Comparison of ENCODE assay signal across 13 mouse cellular contexts in the genomic region with DNA sequence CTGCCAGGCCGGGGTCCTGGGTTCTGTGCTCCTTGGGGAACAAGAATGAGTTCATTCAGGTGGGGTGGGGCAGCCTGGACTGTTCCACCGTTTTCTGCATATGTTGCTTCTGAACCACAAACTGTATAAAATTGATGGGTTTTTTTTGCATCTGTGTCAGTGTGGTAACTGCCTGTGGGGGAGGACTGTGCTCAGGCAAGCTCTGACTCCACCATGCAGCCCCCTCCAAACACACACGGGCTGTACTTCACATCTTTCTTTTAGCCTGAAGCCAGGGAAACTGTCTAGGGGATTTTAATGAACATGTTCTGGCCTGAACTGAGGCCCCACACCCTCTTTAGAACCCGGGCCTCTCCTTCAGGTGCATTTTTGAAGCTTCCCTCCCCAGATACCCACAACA. TPM values are rescaled to one million over a fixed set of nuclear protein-coding genes. Genes with fewer than 3 reads are reported as not detected.
A peak's percentile ranks its signal among the peaks of the same experiment; 100 is the strongest.
DNase-seq lines count a peak whose midpoint lies in the region; ATAC-seq and TF ChIP-seq lines count a peak whose summit lies in the region.
"Had no signal": no experiment of that assay in that cellular context is flagged by ENCODE, and none has a peak within 500 bp of the region (broad histone marks: within the 10 kb centered on the region; RNA-seq: fewer than 3 reads in every experiment).

No protein-coding gene starts in this region.

- no peak overlapping the region for H3K4me2 ChIP-seq in heart, embryonic 12.5 days
- H3K4me2 ChIP-seq in lung, postnatal 0 days (replicated peaks; ENCODE audit: low read depth, low read length) = no peak overlapping the region
- H3K4me2 ChIP-seq in intestine, embryonic 15.5 days (replicated peaks) = no peak overlapping the region
- H3K4me2 ChIP-seq in stomach, postnatal 0 days (replicated peaks; ENCODE audit: low read depth) = no peak overlapping the region
- H3K4me2 ChIP-seq: limb, embryonic 12.5 days had no signal

- ATAC-seq in heart, embryonic 12.5 days (ENCODE audit: insufficient number of reproducible peaks, low FRiP score) = no peak
- no peak for ATAC-seq in lung, postnatal 0 days
- ATAC-seq in intestine, embryonic 15.5 days = no peak
- no peak for ATAC-seq in stomach, postnatal 0 days (ENCODE audit: low FRiP score, low TSS enrichment)

- TF ChIP-seq EP300 in lung, postnatal 0 days (IDR thresholded peaks at IDR 0.05) = no peak
- TF ChIP-seq EP300 in stomach, postnatal 0 days (optimal IDR thresholded peaks at IDR 0.05) = no peak

- TF ChIP-seq CTCF in lung, postnatal 0 days (IDR thresholded peaks at IDR 0.05) = no peak
- TF ChIP-seq CTCF in stomach, postnatal 0 days (IDR thresholded peaks at IDR 0.05; ENCODE audit: low read depth) = no peak

- 71% methylated on average over 4 of the region's 4 CpGs for WGBS in heart, embryonic 12.5 days
- WGBS in lung, postnatal 0 days = 53% methylated on average over 4 of the region's 4 CpGs
- WGBS in intestine, embryonic 15.5 days = 58% methylated on average over 4 of the region's 4 CpGs
- WGBS in stomach, postnatal 0 days = 54% methylated on average over 4 of the region's 4 CpGs

- intact Hi-C loops in heart, postnatal 14 days (cut with DNase I) = loop anchor here (1.0 kb wide), 1 partner anchor 10 kb away; no protein-coding TSS in a partner anchor

- H3K36me3 ChIP-seq in heart, embryonic 12.5 days = peaks cover 42% of the 10 kb centered on the region
- peaks cover 17% of the 10 kb centered on the region for H3K36me3 ChIP-seq in lung, postnatal 0 days (ENCODE audit: insufficient read depth, low read length)
- peaks cover 18% of the 10 kb centered on the region for H3K36me3 ChIP-seq in intestine, embryonic 15.5 days
- H3K36me3 ChIP-seq in stomach, postnatal 0 days (ENCODE audit: control insufficient read depth, insufficient read depth, low read length) = peaks cover 6% of the 10 kb centered on the region; the same call in 1 of the 2 replicates

- peaks cover 43% of the 10 kb centered on the region for H3K4me1 ChIP-seq in heart, embryonic 12.5 days (replicated peaks)
- H3K4me1 ChIP-seq in lung, postnatal 0 days (ENCODE audit: insufficient read depth, low read depth, low read length) = peaks cover 17% of the 10 kb centered on the region
- H3K4me1 ChIP-seq in intestine, embryonic 15.5 days (replicated peaks) = peaks cover 50% of the 10 kb centered on the region
- H3K4me1 ChIP-seq in stomach, postnatal 0 days (replicated peaks; ENCODE audit: control insufficient read depth, insufficient read depth) = no peaks in the 10 kb centered on the region; the same call in 1 of the 2 replicates

- 0 out of 2 replicates have a peak overlapping the region, but pooled peaks have one; percentile 17 for H3K9ac ChIP-seq in heart, embryonic 12.5 days
- no peak overlapping the region for H3K9ac ChIP-seq in lung, postnatal 0 days (replicated peaks; ENCODE audit: low read depth)
- H3K9ac ChIP-seq in intestine, embryonic 15.5 days = peak overlapping the region; percentile 9; the same call in 1 of the 2 replicates
- no peak overlapping the region; the same call in 1 of the 2 replicates for H3K9ac ChIP-seq in stomach, postnatal 0 days (ENCODE audit: low read length)
- H3K9ac ChIP-seq: limb, embryonic 12.5 days had no signal

- H3K9me3 ChIP-seq in heart, embryonic 12.5 days (replicated peaks) = no peaks in the 10 kb centered on the region
- H3K9me3 ChIP-seq in lung, postnatal 0 days (ENCODE audit: low read length) = no peaks in the 10 kb centered on the region
- H3K9me3 ChIP-seq in intestine, embryonic 15.5 days = no peaks in the 10 kb centered on the region
- no peaks in the 10 kb centered on the region for H3K9me3 ChIP-seq in stomach, postnatal 0 days (ENCODE audit: control insufficient read depth, low read length)
- H3K9me3 ChIP-seq: heart, embryonic 10.5 days; limb, embryonic 12.5 days had no signal

- no peak overlapping the region for H3K27ac ChIP-seq in heart, embryonic 12.5 days (ENCODE audit: poor library complexity, severe bottlenecking)
- peak overlapping the region; percentile 93 for H3K27ac ChIP-seq in lung, postnatal 0 days (ENCODE audit: low read length)
- peak overlapping the region; percentile 88; the same call in 1 of the 2 replicates for H3K27ac ChIP-seq in intestine, embryonic 15.5 days
- H3K27ac ChIP-seq in stomach, postnatal 0 days (replicated peaks) = peak overlapping the region; percentile 81
- H3K27ac ChIP-seq: forebrain, embryonic 10.5 days; heart, embryonic 10.5 days; hindbrain, embryonic 14.5 days; limb, embryonic 12.5 days had no signal

- no peak for DNase-seq in heart, postnatal 14 days
- DNase-seq in lung, postnatal 0 days (ENCODE audit: low spot score) = no peak
- DNase-seq in lung, adult 18-20 months = no peak
- no peak for DNase-seq in stomach, postnatal 0 days (ENCODE audit: low spot score)
- DNase-seq in urinary bladder, postnatal 36 days (ENCODE audit: low spot score in 2 of 2) = no peak
- DNase-seq in gastrocnemius, adult 8-10 months (ENCODE audit: low spot score in 2 of 2) = no peak
- DNase-seq: cerebellum, adult 2 months had no signal

- peaks cover 11% of the 10 kb centered on the region; the same call in 1 of the 2 replicates for H3K27me3 ChIP-seq in heart, embryonic 12.5 days (replicated peaks)
- H3K27me3 ChIP-seq in lung, postnatal 0 days (replicated peaks; ENCODE audit: insufficient read depth, low read length) = no peaks in the 10 kb centered on the region
- H3K27me3 ChIP-seq in intestine, embryonic 15.5 days (replicated peaks) = no peaks in the 10 kb centered on the region
- no peaks in the 10 kb centered on the region for H3K27me3 ChIP-seq in stomach, postnatal 0 days (ENCODE audit: control insufficient read depth, insufficient read depth, low read length)

- no peak overlapping the region for H3K4me3 ChIP-seq in heart, embryonic 12.5 days
- no peak overlapping the region for H3K4me3 ChIP-seq in lung, postnatal 0 days (ENCODE audit: low read depth, low read length)
- no peak overlapping the region for H3K4me3 ChIP-seq in intestine, embryonic 15.5 days (replicated peaks)
- no peak overlapping the region for H3K4me3 ChIP-seq in stomach, postnatal 0 days (ENCODE audit: low read depth, low read length)
- H3K4me3 ChIP-seq: forebrain, embryonic 10.5 days; limb, embryonic 12.5 days had no signal

RNA-seq across cellular contexts. Expression of a gene that starts 8.6 kb away (rescaled TPM):
- 6.6 and 7.3 TPM in 2 replicates for polyA plus RNA-seq in heart, embryonic 12.5 days (2016; fragmentation: Nextera tagmentation; extraction: Ambion mirVana)
- 10 to 100 TPM; 12.9 to 14.0 TPM for total RNA-seq in heart, postnatal 14 days (2021)
- 8.2 and 8.6 TPM in 2 replicates for polyA plus RNA-seq in lung, postnatal 0 days (2015; fragmentation: Nextera tagmentation; extraction: Ambion mirVana)
- polyA plus RNA-seq in intestine, embryonic 15.5 days (2015; fragmentation: Nextera tagmentation; extraction: Ambion mirVana) = 3.9 and 4.8 TPM in 2 replicates
- 2.0 TPM in 2 replicates for polyA plus RNA-seq in stomach, postnatal 0 days (2015; fragmentation: Nextera tagmentation; extraction: Ambion mirVana)
- total RNA-seq in gastrocnemius, adult 8-10 months (2022) = 1 to 10 TPM; 3.0 to 5.4 (median 4.4) TPM

RNA-seq across cellular contexts. Expression of a gene that starts 21.5 kb away (rescaled TPM):
- polyA plus RNA-seq in heart, embryonic 12.5 days (2016; fragmentation: Nextera tagmentation; extraction: Ambion mirVana) = 14.4 and 17.4 TPM in 2 replicates
- 10 to 100 TPM; 14.0 to 63.1 TPM for total RNA-seq in heart, postnatal 14 days (2021)
- polyA plus RNA-seq in lung, postnatal 0 days (2015; fragmentation: Nextera tagmentation; extraction: Ambion mirVana) = 7.8 and 11.8 TPM in 2 replicates
- 7.9 and 8.9 TPM in 2 replicates for polyA plus RNA-seq in intestine, embryonic 15.5 days (2015; fragmentation: Nextera tagmentation; extraction: Ambion mirVana)
- 9.4 and 17.1 TPM in 2 replicates for polyA plus RNA-seq in stomach, postnatal 0 days (2015; fragmentation: Nextera tagmentation; extraction: Ambion mirVana)
- 100 to 1,000 TPM; 114 to 232 (median 117) TPM for total RNA-seq in gastrocnemius, adult 8-10 months (2022)

RNA-seq across cellular contexts. Expression of a gene that starts 51.5 kb away (rescaled TPM):
- polyA plus RNA-seq in heart, embryonic 12.5 days (2016; fragmentation: Nextera tagmentation; extraction: Ambion mirVana) = 46.6 and 49.7 TPM in 2 replicates
- total RNA-seq in heart, postnatal 14 days (2021) = 10 to 100 TPM; 24.7 to 25.5 TPM
- 73.1 and 74.2 TPM in 2 replicates for polyA plus RNA-seq in lung, postnatal 0 days (2015; fragmentation: Nextera tagmentation; extraction: Ambion mirVana)
- polyA plus RNA-seq in intestine, embryonic 15.5 days (2015; fragmentation: Nextera tagmentation; extraction: Ambion mirVana) = 61.1 and 62.0 TPM in 2 replicates
- polyA plus RNA-seq in stomach, postnatal 0 days (2015; fragmentation: Nextera tagmentation; extraction: Ambion mirVana) = 49.3 and 50.4 TPM in 2 replicates
- 10 to 100 TPM; 28.6 to 35.4 (median 31.8) TPM for total RNA-seq in gastrocnemius, adult 8-10 months (2022)

RNA-seq across cellular contexts. Expression of a gene that starts 58.7 kb away (rescaled TPM):
- polyA plus RNA-seq in heart, embryonic 12.5 days (2016; fragmentation: Nextera tagmentation; extraction: Ambion mirVana) = 6.8 TPM in 2 replicates
- 10 to 100 TPM; 14.5 to 14.7 TPM for total RNA-seq in heart, postnatal 14 days (2021)
- 6.6 and 7.4 TPM in 2 replicates for polyA plus RNA-seq in lung, postnatal 0 days (2015; fragmentation: Nextera tagmentation; extraction: Ambion mirVana)
- 9.1 and 9.3 TPM in 2 replicates for polyA plus RNA-seq in intestine, embryonic 15.5 days (2015; fragmentation: Nextera tagmentation; extraction: Ambion mirVana)
- 6.9 and 8.1 TPM in 2 replicates for polyA plus RNA-seq in stomach, postnatal 0 days (2015; fragmentation: Nextera tagmentation; extraction: Ambion mirVana)
- total RNA-seq in gastrocnemius, adult 8-10 months (2022) = 10 to 100 TPM; 33.0 to 44.0 (median 39.4) TPM

Comparison
In these comparisons a context has a peak if more than half of its experiments do, and no peak if none do; other contexts are left out.
1. H3K9ac ChIP-seq: peak in heart, embryonic 12.5 days (single experiment) and intestine, embryonic 15.5 days (single experiment); none in lung, postnatal 0 days (single experiment) and stomach, postnatal 0 days (single experiment).